Mouse (Mus musculus): ENCODE measurements at regions not wholly inside any gene's neighbourhood (a gene's known extent, or its start where the extent isn't known, plus 50 kb on each side); places are given as distances from the start of the nearest gene placed in this dataset.
A peak's percentile ranks its signal among the peaks of the same experiment; 100 is the strongest.

DNA sequence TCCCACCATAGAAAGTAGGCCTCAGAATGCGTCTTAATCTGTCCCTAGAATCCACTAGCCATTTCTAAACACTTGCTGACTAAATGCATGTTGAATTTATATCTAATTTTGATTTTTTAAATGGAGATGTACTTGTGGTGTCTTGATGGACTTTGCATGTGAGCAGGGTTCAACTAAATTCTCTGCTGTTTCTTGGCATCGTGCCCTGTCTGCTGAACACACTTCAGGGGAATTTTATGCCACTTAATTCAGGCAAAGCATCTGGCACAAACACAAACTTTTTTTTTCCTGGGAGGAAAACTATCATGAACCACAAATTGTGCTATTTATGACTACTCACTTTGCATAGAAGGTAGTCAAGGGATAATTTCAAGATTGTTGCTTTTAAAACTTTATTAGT, 87.7 kb downstream of the Stc2 start:
- no peak for DNase-seq

DNA sequence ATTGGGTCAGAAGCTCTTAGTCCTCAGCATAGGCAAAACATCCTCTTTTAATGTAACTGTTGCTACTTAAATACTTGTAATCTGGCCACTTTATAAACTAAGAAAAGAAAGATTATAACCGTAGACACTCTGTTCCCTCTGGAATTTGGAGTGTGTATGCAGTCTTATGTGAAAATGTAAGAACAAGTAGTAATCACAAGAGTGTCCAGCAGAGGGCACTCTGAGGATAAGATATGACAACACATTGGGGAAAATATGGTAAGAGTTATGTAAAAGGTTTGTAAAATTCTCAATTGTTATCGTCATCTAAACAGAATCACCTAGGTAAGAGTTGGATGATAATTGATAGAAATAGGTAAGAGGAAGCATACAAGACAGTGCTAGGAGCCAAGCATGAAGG, 66.2 kb upstream of the Gm17332 start:
- DNase-seq, result peak; percentile 71 to 81
